Mouse (Mus musculus) midbrain, postnatal 0 days (tissue): ENCODE measurements around the gene Mad2l1bp. TPM values are rescaled to one million over a fixed set of nuclear protein-coding genes. Genes with fewer than 3 reads are reported as not detected.

Experiments used
- ATAC-seq: fragments of 200-750 bp; cut with Nextera tagmentation; 2 replicates; pipeline ENCODE4 v1.8.0; 2017; ENCODE audit warnings: moderate number of reproducible peaks, mild to moderate bottlenecking, moderate TSS enrichment, moderate library complexity; ENCODE audit not compliant: low FRiP score
- DNase-seq: peaks from one replicate; pipeline ENCODE4 v3.0.0-alpha.2; 2015; ENCODE audit warnings: low spot score
- H3K27ac ChIP-seq: fragments of 300-500 bp; sonication (generic); 2 replicates; pipeline ENCODE4 v1.5.1; 2014; ENCODE audit warnings: low read depth, mild to moderate bottlenecking, low read length, mixed read lengths
- H3K27me3 ChIP-seq: fragments of 300-500 bp; sonication (generic); 2 replicates; pipeline ENCODE4 v1.6.1; 2014; ENCODE audit warnings: low read length, control low read depth, mixed read lengths; ENCODE audit not compliant: insufficient read depth
- H3K36me3 ChIP-seq: fragments of 300-500 bp; sonication (generic); 2 replicates; pipeline ENCODE4 v1.6.1; 2014; ENCODE audit warnings: low read length, control low read depth, mixed read lengths; ENCODE audit not compliant: insufficient read depth
- H3K4me1 ChIP-seq: fragments of 300-500 bp; sonication (generic); 2 replicates; pipeline ENCODE4 v1.6.1; 2014; ENCODE audit warnings: mild to moderate bottlenecking, control low read depth, antibody characterized with exemption, low read length, mixed read lengths; ENCODE audit not compliant: insufficient read depth
- H3K4me2 ChIP-seq: fragments of 300-500 bp; sonication (generic); 2 replicates; pipeline ENCODE4 v1.6.1; 2014; ENCODE audit warnings: low read depth, mild to moderate bottlenecking, low read length, mixed read lengths; ENCODE audit not compliant: poor library complexity, severe bottlenecking
- H3K4me3 ChIP-seq: fragments of 300-500 bp; sonication (generic); 2 replicates; pipeline ENCODE4 v1.5.1; 2014; ENCODE audit warnings: low read depth, mild to moderate bottlenecking, low read length, moderate library complexity
- H3K9ac ChIP-seq: fragments of 300-500 bp; sonication (generic); replicated peaks from 2 replicates; pipeline ENCODE4 v1.6.1; 2014; ENCODE audit warnings: mild to moderate bottlenecking, low read length, moderate library complexity, mixed read lengths; ENCODE audit not compliant: poor library complexity, severe bottlenecking
- H3K9me3 ChIP-seq: fragments of 300-500 bp; sonication (generic); 2 replicates; pipeline ENCODE4 v1.6.1; 2016; ENCODE audit warnings: low read length, control low read depth
- CTCF ChIP-seq: IDR thresholded peaks from 2 replicates; pipeline ENCODE4 v1.5.1; 2016; ENCODE audit warnings: antibody characterized with exemption, mild to moderate bottlenecking
- WGBS: fragments of 180-500 bp; shearing (Covaris S2); extraction: QIAGEN DNeasy Blood & Tissue Kit; methylation state at CpG from one replicate; pipeline ENCODE4 v1.1.7; 2014; 5-methylcytosine and 5-hydroxymethylcytosine counted together
- polyA plus RNA-seq: library from polyadenylated mRNA; unstranded; fragments of >200 nt; fragmentation: Nextera tagmentation; extraction: Ambion mirVana; gene quantifications from 2 replicates; pipeline ENCODE4 v1.2.1, GENCODE M21; 2015
- total RNA-seq: library from RNA; depleted of rRNA; stranded (reverse); fragments of >200 nt; gene quantifications from 2 replicates; pipeline ENCODE4 v1.2.3, GENCODE M21; 2014; rRNA removed

The Mad2l1bp gene
- total RNA-seq (8.9 and 13.3 TPM in 2 replicates), polyA plus RNA-seq (16.7 and 18.2 TPM in 2 replicates)

DNA sequence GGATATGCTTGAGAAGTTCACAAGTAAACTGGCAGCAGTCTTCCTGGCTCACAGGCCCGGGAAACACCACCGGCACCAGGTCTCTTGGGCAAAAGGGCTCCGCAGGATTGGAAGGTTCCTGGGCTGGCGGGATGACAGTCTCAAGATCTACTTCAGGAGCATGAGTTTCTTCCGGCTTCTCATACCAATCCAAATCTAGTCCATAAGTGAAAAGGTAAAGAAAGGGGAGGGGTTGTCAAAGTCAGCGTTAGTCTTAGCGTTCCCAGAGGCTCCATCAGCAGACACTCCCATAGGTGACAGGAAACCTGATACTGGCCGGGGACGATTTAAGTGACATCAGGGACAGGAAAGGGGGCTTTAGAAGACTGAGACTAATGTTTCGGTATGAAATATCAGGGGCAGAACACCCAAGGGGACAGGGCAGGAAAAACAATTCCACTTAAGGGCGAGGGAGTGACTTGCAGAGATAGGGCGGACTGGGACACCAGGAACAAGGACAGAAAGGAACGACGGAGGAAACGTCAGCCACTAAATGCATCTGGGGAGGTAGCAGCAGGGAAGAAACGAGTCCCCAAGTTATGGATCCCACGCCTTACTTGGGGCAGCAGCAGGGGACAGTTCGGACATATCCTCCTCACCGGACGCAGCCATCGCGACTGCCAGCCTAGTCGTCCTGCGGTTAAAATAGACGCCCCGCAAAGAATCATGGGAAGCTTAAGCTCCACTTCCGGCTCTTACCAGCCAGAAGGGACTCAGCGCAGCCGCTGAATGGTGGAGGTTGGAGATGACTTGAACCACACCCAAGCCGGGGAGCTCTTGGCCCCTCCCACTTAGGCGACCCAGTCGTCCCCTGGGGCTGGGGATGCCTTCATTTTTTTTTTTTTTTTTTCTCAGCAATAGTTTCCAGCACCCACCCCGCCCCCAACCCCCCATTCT is at the start of gene Mad2l1bp:
Gene Mad2l1bp (minus strand): TSS at position 707 of the 936 bp plus-strand sequence.
- peak; percentile 89 for ATAC-seq
- H3K27me3 ChIP-seq, result no peaks in the 10 kb centered on the region

DNA sequence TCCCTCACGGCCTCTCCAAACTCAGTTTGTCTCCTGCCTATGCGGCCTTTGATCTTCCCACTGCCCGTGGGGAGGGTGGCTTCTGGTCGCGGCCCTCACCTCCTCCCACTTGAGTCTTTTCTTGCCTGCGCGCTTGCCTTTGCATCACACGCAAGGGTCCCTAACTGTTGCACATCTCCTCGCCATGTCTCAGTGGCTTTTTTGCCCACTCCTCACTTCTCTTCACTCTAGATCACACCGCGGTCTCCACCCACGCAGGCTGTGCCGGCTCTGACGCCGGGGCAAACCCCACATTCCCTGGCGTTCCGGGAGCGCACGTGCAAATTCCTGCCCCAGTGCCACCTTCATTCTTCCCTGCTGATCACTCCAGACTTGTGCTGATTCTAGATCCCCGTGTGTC is 49.7 kb upstream of the Mad2l1bp start:
- Histone ChIP-seq H3K9ac (peak overlapping the region; percentile 74), H3K9me3 (no peaks in the 10 kb centered on the region), H3K27ac (peak overlapping the region; percentile 74), H3K4me1 (peaks cover 18% of the 10 kb centered on the region), H3K4me2 (peak overlapping the region; percentile 85), H3K36me3 (peaks cover 25% of the 10 kb centered on the region), H3K27me3 (no peaks in the 10 kb centered on the region), H3K4me3 (peak overlapping the region; percentile 82)
- ATAC-seq (peak; percentile 38; the same call in 1 of the 2 replicates), DNase-seq (no peak)
- TF ChIP-seq CTCF, result no peak
- WGBS, result under 1% methylated on average over 20 of the region's 20 CpGs

More for the DNA sequence above, at the start of gene Mad2l1bp:
- Histone ChIP-seq H3K4me2 (peak within 1 kb of the TSS; percentile 95), H3K27ac (peak within 1 kb of the TSS; percentile 57), H3K9ac (peak within 1 kb of the TSS; percentile 62), H3K4me1 (peaks cover 6% of the 10 kb centered on the region; the same call in 1 of the 2 replicates), H3K4me3 (peak within 1 kb of the TSS; percentile 59), H3K9me3 (no peaks in the 10 kb centered on the region), H3K36me3 (peaks cover 4% of the 10 kb centered on the region; the same call in 1 of the 2 replicates)
- 6% methylated on average over 33 of the region's 33 CpGs for WGBS
- DNase-seq, result peak; percentile 96
- no peak for TF ChIP-seq CTCF

DNA sequence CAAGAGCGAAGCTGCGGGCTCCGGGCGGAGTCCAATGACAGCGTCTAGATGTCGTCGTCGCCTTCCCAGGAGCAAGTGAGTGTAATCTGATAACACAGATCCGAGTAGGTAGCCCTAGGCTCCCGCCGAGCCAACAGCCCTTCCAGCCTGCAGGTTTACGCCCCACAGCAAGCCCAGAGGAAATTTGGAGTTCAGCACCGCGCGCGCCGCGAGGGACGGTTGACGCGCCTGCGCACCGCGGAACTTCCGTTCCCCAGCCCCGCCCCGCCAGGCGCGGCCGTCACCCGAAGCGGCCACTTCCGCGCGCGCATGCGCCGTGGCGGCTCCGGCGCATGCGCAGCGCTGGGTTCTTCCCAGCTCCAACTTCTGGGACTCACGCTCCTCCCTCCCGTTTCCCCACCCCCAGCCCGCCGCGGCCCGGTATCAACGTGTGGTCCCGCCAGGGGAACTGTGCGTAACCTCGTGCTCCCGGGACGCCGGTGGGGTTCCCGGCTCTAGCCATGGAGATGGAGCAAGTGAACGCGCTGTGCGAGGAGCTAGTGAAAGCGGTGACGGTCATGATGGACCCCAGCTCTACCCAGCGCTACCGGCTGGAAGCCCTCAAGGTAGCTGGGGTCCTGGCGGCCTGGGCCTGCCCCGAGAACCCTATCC is 49.2 kb upstream of the Mad2l1bp start, which contains the start of the genes Polh and Xpo5:
Gene Polh (minus strand): TSS at position 225 of the 651 bp plus-strand sequence.
Gene Xpo5 (plus strand): TSS at position 362 of the 651 bp plus-strand sequence.
- peak; percentile 26; the same call in 1 of the 2 replicates for TF ChIP-seq CTCF
- no peaks in the 10 kb centered on the region for H3K9me3 ChIP-seq
- peak within 1 kb of the TSS; percentile 74 for H3K9ac ChIP-seq
- no peaks in the 10 kb centered on the region for H3K27me3 ChIP-seq
- peaks cover 20% of the 10 kb centered on the region for H3K36me3 ChIP-seq
- H3K4me1 ChIP-seq, result peaks cover 18% of the 10 kb centered on the region
- H3K27ac ChIP-seq, result peak within 1 kb of the TSS; percentile 74
- H3K4me2 ChIP-seq, result peak within 1 kb of the TSS; percentile 85
- DNase-seq, result peak; percentile 96
- peak; percentile 93 for ATAC-seq
- WGBS, result under 1% methylated on average over 60 of the region's 66 CpGs
- peak within 1 kb of the TSS; percentile 82 for H3K4me3 ChIP-seq

DNA sequence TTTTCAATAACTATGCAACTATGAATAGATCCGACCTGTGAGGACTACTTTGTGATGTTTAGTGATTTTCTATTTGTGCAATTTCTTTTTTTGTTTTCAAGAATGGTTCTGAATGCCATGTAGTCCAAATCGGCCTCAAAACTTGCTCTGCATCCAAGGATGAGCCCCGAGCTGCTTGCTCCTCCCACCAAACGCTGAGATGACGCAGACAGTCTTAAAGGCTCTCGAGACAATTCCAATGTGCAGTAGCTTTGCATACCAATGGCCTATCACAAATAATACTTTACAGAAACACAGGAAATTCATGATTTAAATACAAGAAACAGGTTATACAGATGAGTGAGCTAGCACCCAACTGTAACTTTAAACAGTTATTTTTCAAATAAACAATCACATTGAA is 47.8 kb upstream of the Mad2l1bp start:
- 67% methylated on average over 6 of the region's 6 CpGs for WGBS
- Histone ChIP-seq H3K27me3 (no peaks in the 10 kb centered on the region), H3K9ac (no peak overlapping the region), H3K36me3 (peaks cover 15% of the 10 kb centered on the region), H3K9me3 (no peaks in the 10 kb centered on the region), H3K4me1 (peaks cover 18% of the 10 kb centered on the region), H3K27ac (no peak overlapping the region), H3K4me2 (peak overlapping the region; percentile 74), H3K4me3 (no peak overlapping the region)
- TF ChIP-seq CTCF, result no peak
- ATAC-seq (no peak), DNase-seq (no peak)

DNA sequence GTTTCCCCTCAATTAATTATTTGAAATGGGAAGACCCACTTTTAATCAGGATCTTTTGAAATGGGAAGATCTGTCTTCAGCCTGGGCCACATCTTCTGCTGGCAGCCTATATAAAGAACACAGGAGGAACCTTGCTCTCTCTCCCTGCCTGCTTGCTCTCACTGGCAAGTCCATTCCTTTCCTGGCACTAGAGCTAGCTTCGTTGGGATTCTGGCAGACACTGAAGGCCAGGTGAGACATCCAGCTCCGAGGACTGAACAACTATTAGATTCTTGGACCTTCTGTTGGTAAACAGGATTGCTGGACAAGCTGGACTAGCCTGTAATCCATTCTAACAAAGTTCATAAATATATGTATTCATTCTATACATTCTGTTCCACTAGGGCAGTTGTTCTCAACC is 35.5 kb upstream of the Mad2l1bp start:
- H3K4me1 ChIP-seq, result no peaks in the 10 kb centered on the region
- H3K9ac ChIP-seq, result no peak overlapping the region
- H3K36me3 ChIP-seq, result peaks cover 36% of the 10 kb centered on the region
- no peak for ATAC-seq
- no peak for DNase-seq
- H3K27me3 ChIP-seq, result no peaks in the 10 kb centered on the region
- no peak overlapping the region for H3K27ac ChIP-seq
- TF ChIP-seq CTCF, result no peak
- no peak overlapping the region for H3K4me2 ChIP-seq
- 96% methylated on average over 2 of the region's 2 CpGs for whole genome bisulfite sequencing
- no peaks in the 10 kb centered on the region for H3K9me3 ChIP-seq
- no peak overlapping the region for H3K4me3 ChIP-seq
